Mouse (Mus musculus): Measurements from ENCODE around the gene Ubxn7. TPM values are rescaled to one million over a fixed set of nuclear protein-coding genes. Genes with fewer than 3 reads are reported as not detected.

Gene Ubxn7
- polyA plus RNA-seq (2015; fragmentation: Illumina TruSeq; extraction: RNeasy Lipid Tissue Mini Kit (QIAGEN cat#74804); ENCODE audit: insufficient read depth, low replicate concordance): 35.0 TPM

DNA sequence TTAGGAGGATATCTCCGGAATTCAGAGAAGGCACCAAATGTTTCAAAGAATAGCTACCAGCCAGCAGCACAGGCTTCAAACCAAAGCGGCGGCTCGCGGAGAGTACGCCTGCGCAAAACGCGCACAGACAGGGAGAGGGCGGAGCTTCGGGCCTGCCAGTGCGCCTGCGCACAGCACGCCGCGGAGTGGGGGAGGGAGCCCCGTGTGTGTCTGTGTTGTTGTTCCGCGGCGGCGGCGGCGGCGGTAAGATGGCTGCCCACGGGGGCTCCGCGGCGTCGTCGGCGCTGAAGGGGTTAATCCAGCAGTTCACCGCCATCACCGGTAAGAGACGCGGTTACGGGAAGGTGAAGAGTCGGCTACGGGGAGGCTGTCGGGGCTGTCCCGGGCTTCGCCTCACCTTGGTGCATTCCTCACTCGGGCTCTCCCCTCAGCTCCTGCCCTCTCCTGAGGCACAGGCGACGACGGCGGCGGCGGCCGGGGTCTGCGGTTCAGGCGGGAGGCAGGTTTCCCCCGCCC, at the start of gene Ubxn7:
Gene Ubxn7, plus strand, starts transcription at position 218 of the 516 bp plus-strand sequence.

DNA sequence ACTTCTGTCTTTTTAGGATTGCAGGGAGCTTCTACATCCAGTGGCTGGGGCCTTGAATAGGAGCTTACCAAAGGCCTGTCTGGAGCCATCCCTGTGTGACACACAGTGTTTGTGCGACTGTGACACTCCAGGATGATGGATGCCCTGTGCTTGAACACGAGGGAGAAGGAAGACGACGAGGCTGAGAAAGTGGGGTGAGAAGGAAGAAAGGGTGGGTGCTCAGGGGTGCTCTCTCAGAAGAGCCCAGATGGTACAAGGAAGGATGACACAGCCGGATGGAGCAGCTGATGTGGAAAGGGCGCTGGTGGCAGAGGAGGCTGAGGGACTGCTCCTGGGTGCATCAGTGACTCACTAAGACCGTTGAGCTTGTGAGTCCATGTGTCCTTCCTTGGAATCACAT, 68.2 kb downstream of the Ubxn7 start, which contains the start of gene Tm4sf19:
Gene Tm4sf19, plus strand, starts transcription at position 240 of the 400 bp plus-strand sequence.

DNA sequence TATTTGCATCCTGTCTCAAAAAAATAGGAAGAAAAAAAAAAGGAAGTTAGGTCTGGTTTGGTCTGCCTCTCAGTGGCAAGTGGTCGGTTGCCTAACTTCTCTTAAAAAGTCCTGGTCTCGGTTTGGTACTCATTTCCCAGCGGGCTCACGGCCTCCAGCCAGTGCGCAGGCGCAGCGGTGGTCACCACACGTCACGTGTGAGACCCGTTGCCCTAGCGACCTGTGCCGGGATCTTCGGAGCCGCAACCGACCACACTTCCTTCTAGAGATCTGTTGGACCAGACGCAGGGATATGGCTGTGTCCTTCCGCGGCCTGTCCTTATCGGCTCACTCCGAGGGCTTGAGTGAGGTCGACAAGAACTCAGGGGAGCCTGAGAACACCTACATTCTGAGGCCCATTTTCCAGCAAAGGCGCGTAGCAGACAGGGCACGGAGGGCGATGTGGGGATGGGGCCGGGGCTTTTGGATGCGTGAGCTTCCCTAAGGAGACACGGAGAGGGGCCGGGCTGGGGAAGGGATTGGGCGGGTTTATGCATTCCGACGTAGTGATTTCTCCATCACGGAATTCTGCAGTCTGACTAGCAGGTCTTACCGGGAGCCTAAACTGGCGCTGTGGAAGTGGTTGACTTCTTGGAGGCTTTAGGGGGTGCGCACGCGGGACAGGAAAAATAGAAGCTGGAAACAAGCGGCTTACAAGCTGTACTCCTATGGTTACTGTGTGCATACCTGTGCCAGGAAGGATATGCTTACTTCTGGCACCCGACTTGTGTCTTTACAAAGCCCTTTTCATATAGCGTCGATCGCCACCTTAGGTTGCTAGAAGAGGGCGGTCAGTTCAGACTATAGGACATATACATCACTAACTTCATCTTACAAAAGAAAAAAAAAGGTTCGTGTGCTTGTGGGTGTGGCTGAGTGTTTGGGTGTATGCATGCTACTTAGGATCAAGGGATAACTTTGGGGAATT, 87.7 kb downstream of the Ubxn7 start, which contains the start of gene Tctex1d2:
Gene Tctex1d2, plus strand, starts transcription at position 186 of the 967 bp plus-strand sequence.

DNA sequence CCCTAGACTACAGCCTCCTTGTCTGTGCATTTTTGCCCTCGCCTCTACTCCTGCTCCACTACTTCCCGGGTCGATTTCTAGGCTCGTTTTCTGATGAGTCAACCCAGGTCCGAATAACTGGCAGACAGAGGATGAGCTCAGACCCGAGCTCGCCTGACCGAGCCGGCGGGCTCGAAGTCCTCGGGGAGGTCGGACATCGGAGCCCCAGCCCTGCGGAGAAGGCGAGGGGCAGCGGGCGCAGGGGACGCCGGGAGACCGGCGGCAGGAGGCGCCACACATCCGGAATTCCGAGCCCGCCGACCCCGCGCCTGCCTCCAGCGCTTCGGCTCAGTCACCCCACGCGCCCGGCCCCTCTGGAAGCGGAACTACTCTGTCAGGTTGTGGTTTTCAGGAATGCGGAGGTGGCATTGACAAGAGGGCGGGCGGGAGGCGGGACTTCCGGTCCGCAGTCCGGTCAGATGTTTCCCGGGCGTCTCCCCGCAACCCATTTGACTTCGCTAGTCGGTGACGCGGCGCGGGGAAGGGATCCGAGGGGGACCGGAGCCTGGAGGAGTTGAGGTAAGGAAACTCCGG, 98.5 kb downstream of the Ubxn7 start, which contains the start of gene Pcyt1a:
Gene Pcyt1a, plus strand, starts transcription at position 448 of the 573 bp plus-strand sequence.

Other genes starting within 250 kb of the Ubxn7 start
- gene Pigx, start 232.5 kb upstream of the Ubxn7 start, polyA plus RNA-seq (2015; fragmentation: Illumina TruSeq; extraction: RNeasy Lipid Tissue Mini Kit (QIAGEN cat#74804); ENCODE audit: insufficient read depth, low replicate concordance): 59.4 TPM
- gene Cep19, start 232.5 kb upstream of the Ubxn7 start, polyA plus RNA-seq (2015; fragmentation: Illumina TruSeq; extraction: RNeasy Lipid Tissue Mini Kit (QIAGEN cat#74804); ENCODE audit: insufficient read depth, low replicate concordance): 11.7 TPM
- 72.5 TPM for gene Nrros, start 166.7 kb upstream of the Ubxn7 start, polyA plus RNA-seq (2015; fragmentation: Illumina TruSeq; extraction: RNeasy Lipid Tissue Mini Kit (QIAGEN cat#74804); ENCODE audit: insufficient read depth, low replicate concordance)
- gene Bex6, start 152.4 kb upstream of the Ubxn7 start, polyA plus RNA-seq (2015; fragmentation: Illumina TruSeq; extraction: RNeasy Lipid Tissue Mini Kit (QIAGEN cat#74804); ENCODE audit: insufficient read depth, low replicate concordance): 10.9 TPM
- gene Fbxo45, start 85.1 kb upstream of the Ubxn7 start, polyA plus RNA-seq (2015; fragmentation: Illumina TruSeq; extraction: RNeasy Lipid Tissue Mini Kit (QIAGEN cat#74804); ENCODE audit: insufficient read depth, low replicate concordance): 16.7 TPM
- 20.3 TPM for gene Wdr53, start 85.0 kb upstream of the Ubxn7 start, polyA plus RNA-seq (2015; fragmentation: Illumina TruSeq; extraction: RNeasy Lipid Tissue Mini Kit (QIAGEN cat#74804); ENCODE audit: insufficient read depth, low replicate concordance)
- gene Smco1, start 60.8 kb upstream of the Ubxn7 start, polyA plus RNA-seq (2015; fragmentation: Illumina TruSeq; extraction: RNeasy Lipid Tissue Mini Kit (QIAGEN cat#74804); ENCODE audit: insufficient read depth, low replicate concordance): not detected
- gene Rnf168, start 54.8 kb upstream of the Ubxn7 start, polyA plus RNA-seq (2015; fragmentation: Illumina TruSeq; extraction: RNeasy Lipid Tissue Mini Kit (QIAGEN cat#74804); ENCODE audit: insufficient read depth, low replicate concordance): 23.4 TPM
- not detected for gene Tm4sf19, start 68.2 kb downstream of the Ubxn7 start, polyA plus RNA-seq (2015; fragmentation: Illumina TruSeq; extraction: RNeasy Lipid Tissue Mini Kit (QIAGEN cat#74804); ENCODE audit: insufficient read depth, low replicate concordance)
- 25.9 TPM for gene Tctex1d2, start 87.4 kb downstream of the Ubxn7 start, polyA plus RNA-seq (2015; fragmentation: Illumina TruSeq; extraction: RNeasy Lipid Tissue Mini Kit (QIAGEN cat#74804); ENCODE audit: insufficient read depth, low replicate concordance)
- gene Pcyt1a, start 98.7 kb downstream of the Ubxn7 start, polyA plus RNA-seq (2015; fragmentation: Illumina TruSeq; extraction: RNeasy Lipid Tissue Mini Kit (QIAGEN cat#74804); ENCODE audit: insufficient read depth, low replicate concordance): 21.3 TPM
- gene Slc51a, start 155.6 kb downstream of the Ubxn7 start, polyA plus RNA-seq (2015; fragmentation: Illumina TruSeq; extraction: RNeasy Lipid Tissue Mini Kit (QIAGEN cat#74804); ENCODE audit: insufficient read depth, low replicate concordance): not detected
- not detected for gene Zdhhc19, start 164.0 kb downstream of the Ubxn7 start, polyA plus RNA-seq (2015; fragmentation: Illumina TruSeq; extraction: RNeasy Lipid Tissue Mini Kit (QIAGEN cat#74804); ENCODE audit: insufficient read depth, low replicate concordance)

Data from spleen, adult 10 weeks (tissue).